Mouse (Mus musculus): ENCODE measurements around the gene Gm20431.

Gene Gm20431

DNA sequence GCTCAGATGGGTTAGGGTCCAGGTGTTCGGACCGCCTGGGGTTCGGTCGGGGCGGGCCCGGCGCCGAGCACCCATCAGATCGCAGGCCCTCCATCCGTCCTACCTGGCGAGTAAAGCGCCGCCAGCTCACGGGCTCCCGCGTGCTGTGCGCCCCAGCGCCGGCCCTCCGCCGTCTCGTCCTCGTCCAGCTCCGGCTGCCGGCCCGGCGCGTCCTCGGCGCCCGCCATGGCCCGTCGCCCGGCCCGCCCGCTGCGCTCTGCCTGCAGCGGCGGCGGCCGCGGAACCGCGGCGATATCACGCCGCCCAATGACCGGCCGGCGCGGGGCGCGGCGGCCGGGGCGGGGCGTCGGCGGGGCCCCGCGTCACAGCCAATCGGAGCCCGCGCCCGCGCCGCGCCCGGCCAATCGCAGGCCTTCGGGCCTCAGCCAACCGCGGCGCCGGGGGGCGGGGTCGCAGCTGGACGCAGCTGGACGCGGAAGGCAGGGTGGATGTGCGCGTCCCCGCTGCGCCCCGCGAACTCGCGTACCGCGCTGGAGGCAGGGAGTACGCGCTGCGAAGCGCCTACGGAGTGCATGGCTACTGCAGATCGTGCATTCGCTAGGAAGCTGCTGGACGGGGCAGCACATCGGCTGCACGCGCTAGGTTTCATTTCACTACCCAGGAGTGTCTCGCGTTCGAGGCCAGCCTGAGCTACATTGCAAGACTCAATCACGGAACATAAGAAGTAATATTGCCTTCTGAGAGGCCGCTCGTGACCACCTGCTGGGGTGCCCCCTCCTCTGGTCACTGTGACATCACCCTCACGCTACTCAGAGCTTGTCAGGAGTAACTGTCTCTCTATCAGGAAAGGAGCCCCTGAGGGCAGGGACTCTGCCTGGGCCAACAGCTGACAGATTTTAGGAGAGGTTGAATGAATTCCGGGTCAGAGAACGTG lies at the start of gene Gm20431:
TSS of gene Gm20431 (minus strand) at position 227 of the 934 bp plus-strand sequence.
- peak; percentile 90 for DNase-seq (ENCODE audit: low spot score)

DNA sequence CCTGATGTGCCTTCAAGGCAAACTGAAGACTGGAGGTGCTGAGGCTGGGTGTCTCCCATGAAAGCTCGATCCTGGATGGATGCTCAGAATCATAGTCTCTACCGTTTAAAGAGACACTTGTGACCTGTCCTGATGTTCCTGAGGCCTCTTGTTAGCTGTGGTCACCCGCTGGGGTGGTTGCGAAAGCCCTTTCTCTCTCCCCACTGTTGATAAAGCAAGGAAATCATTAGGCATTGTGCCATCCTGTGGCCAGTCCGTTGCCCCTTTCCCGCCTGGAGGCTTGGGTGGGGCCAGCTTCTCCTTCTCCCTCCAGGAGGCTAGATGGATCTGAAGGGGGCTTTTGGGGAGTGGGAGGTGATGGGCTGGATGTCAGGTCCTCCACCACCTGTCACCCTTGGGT lies 49.3 kb upstream of the Gm20431 start:
- no peak for DNase-seq (ENCODE audit: low spot score)

DNA sequence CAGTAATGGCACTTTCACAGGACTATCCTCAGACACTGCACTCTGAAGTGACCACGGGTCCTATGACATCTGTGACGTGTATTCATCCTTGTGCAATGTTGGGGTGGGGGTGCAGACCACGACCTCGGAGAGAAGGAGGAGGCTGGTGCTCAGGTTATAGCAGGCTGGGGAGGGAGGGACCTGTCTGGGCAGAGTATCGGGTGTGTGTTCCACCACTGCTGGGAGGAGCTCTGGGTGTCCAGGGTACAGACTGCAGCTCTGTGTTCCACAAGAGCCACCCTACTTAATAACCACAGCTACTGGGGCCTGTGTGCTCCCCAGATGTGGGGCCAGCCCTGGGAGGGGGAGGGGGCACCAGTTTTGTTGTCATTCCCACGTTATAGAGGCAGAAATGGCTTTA lies 48.7 kb upstream of the Gm20431 start:
- DNase-seq (ENCODE audit: low spot score): no peak

DNA sequence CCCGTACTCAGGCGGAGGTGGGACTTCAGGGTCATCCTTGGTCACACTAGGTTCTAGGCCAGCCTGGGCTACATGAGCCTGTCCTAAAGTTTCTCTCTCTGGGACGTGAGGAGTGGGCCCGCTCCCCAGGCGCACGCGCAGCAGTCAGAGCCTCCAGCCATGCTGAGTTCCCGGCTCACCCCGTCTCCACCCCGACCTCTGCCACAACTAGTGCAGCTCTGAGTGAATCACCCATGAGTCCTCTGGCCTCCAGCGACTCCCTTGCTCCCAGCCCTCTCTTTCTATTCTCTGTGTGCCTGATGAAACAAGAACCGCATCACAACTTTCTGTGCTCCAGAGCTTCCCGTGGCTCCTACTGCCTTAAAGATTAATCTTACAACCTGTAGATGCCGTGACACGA lies 47.1 kb upstream of the Gm20431 start:
- DNase-seq (ENCODE audit: low spot score): no peak

DNA sequence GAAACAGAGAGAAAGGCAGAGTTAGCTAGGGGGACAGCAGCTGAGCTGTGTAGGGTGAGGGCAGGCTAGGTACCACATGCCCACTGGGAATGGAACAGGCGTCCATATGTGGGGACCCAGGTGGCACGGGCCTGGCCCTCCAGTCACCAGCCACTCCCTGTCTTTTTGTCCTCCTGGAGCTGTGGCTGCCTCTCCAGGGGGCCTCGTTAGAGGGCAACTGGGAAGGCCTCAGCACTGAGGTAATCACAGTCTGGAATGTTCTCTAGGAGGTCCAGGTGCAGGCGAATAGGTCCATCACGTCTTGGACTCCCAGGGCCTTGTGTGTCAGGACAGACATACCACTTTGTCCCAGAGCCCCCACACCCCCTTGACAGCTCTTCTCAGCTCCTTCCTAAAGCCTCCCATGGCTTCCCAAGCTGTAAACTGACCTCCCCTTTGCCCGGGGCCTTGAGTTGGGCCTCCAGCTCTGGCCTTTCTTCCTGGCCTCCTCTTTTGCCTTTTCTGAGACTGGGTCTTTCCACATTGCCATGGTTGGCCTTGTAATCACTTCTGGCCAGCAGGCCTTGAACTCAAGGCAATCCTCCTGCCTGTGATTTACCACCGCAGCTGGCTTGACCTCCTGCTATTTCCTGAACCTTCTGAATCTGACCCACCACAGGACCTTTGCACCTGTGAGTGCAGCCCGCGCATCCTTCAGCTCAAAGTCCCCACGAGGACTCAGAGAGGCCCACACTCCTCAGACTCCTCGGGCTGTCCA lies 45.1 kb upstream of the Gm20431 start:
- DNase-seq (ENCODE audit: low spot score): no peak

DNA sequence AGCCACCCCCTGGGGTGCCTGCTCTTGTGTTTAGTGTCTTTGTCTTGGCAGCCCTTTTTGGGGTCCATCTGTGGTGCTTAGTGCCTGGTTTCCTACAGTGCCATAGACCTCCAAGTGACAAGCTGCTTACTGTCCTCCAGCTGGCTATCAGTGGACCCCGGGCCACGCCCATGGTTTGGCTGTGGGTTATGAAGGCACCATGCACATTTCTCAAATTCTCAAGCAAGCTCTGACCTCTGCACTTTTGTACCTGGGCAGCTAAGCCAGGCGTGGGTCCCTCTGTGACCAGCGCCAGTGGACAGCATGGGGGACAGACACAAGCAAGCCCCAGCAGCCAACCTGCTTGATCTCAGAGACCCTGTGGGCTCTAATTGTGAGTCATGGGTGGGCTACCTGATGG lies 43.1 kb upstream of the Gm20431 start:
- DNase-seq (ENCODE audit: low spot score): no peak

DNA sequence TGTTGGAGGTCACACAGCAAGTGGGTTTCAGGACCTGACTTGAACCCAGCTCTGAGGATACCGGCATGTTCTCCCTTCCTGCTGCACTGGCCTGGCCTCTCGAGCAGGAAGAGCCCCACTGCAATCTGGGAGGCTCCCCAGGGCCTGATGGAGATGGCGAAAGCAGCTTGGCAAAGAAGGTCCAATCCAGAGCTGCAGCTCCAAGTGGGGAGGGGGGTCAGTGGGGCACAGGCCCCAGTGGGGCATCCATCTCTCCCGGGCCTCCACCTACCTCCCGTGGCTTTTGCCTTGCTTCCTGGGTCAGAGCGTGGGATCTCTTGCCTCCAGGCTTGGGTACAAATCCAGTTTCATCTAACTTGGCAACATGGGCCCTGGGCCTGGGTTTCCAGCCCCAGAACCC lies 40.8 kb upstream of the Gm20431 start:
- no peak for DNase-seq (ENCODE audit: low spot score)

DNA sequence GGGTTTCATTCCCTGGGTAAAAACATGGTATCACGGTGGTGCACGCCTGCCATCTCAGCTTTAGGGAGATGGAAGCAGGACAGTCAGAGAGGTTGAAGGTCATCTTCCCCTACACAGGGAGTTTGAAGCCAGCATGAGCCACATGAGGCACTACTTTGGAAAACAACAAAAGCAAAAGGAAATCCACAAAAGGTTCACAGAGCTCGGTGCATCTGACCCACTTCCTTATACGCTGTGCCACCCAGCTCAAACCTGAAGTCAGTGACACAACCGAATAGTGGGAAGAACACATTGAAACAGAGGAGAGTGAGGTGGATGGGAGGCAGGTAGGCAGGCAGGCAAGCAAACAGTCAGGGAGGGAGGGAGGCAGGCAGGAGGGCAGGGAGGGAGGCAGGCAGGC lies 40.2 kb upstream of the Gm20431 start:
- no peak for DNase-seq (ENCODE audit: low spot score)

DNA sequence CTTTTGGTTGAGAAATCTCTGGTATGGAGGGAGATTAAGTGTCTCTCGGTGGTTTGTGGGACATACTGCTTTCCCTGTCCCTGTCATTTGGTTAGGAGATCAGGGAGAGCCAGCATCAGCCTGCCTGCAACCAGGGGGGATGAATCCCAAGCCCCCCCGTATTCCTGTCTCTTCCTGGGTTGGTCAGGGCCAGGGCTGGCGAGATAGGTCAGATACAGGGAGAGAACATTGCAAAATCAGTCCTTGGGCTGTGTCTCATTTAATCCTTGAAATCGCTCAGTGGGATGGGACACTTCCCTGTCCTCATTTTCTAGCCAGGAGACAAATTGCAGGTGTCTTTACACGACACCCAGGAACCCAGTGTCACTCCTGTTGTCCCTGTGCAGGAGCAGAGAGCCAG lies 38.7 kb upstream of the Gm20431 start:
- DNase-seq (ENCODE audit: low spot score): no peak

DNA sequence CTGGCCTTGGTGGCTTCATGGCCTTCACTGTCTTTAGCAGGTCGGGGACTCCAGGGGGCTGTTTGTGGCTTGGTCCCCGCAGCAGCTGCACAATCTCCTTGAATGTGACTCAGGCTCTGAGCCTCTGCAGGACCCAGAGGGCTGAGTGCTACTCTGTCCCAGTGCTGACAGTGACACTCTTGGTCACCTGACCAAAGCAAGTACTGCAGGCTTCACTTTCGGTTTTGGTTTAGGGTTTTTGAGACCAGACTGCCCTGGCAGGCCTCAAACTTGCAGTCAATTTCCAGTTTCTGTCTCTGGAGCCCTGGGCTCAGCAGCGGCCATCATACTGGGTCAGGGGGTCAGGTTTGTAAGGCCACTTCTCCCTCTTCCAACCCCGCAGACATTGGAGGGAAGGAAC lies 36.6 kb upstream of the Gm20431 start:
- DNase-seq (ENCODE audit: low spot score): no peak

DNA sequence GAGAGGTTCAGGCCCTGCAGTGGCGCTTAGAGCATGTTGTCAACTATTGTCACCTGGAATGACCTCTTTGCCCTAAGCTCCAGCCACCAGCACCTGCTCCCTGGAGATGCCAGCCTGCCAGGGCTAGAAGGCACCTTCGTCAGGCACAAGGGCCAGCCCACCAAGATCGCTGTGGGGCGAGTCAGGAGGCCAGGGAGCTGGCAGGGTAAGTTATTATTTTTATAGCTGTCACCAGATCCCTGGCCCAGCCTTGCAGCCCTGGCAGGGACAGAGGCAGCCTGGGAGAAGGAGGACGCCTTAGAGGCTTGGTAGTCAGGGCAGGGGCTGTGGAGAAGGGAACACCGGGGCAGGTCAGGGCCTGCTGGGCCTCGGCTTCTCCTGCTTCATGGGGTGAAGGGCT lies 34.8 kb upstream of the Gm20431 start:
- DNase-seq (ENCODE audit: low spot score): no peak

DNA sequence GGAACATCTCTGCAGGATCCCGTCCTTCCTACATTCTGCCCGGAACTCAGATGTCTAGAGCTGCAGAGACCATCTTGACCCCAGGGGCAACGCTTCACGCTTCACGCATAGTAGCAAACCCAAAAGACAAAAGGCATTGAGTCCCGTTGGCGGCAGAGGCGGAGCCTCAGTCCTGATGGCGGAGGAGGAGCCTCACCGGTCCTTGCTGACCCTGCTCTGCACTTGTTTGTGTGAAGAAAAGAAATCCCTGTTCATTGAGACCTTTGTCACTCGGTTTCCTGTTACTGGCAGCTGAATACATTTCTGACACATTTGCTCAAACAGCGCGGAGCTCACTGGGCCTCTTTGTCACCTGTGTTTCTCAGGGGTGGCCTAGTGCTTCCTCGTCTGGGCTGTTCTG lies 34.2 kb upstream of the Gm20431 start:
- DNase-seq (ENCODE audit: low spot score): no peak

DNA sequence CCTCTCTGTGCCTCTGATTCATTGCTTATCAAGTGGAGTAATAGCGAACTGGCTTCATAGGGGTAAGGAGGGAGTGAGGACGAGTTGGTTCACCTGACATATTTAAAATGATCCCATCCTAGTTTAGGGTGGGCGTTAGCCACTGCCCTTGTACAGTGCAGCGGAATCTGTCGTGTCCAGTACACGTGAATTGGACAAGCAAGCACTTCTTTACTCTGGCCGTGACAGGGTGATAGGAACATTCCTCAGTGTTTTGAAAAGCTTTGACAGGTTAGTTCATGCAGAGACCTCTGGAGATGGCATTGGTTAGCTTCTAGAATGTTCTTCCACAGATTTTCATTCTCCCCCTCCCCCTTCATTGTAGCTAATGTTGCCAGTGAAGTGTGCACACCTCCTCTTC lies 33.7 kb upstream of the Gm20431 start:
- DNase-seq (ENCODE audit: low spot score): no peak

DNA sequence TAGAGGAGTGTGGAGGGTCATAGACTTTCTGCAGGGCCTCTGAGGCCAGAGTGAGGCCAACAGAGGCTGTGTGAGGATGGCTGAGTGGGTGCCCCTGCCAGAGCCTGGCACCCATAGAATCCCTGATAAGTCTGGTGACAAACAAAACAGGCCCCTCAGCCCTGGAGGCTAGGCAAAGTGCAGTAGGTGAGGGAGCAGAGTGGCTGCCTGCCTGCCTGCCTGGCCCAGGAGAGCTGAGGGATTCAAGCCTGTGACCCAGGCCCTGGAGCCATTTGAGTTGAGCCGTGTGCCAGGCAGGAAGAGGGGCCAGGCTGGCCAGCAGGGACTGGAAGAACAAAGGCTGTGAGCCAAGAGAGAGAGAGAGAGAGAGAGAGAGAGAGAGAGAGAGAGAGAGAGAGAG lies 32.9 kb upstream of the Gm20431 start:
- DNase-seq (ENCODE audit: low spot score): no peak

DNA sequence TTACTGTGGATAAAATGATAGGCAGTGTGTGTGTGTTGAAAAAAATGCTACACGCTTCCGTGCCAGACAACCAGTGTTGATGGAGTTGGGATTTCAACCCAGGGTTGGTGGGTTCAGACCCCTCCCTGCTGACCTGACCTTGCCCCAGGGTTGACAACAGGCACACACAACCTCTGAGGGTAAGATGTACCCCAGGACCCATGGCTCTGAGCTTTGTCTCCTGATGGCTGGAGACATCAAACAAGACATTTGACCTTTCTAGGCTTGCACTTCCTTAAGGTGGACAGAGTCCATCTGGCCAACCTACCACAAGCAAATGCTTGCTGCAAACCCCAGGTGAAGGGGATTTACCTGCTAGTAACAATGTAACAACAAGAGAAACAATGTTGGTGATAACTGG lies 32.2 kb upstream of the Gm20431 start:
- DNase-seq (ENCODE audit: low spot score): no peak

DNA sequence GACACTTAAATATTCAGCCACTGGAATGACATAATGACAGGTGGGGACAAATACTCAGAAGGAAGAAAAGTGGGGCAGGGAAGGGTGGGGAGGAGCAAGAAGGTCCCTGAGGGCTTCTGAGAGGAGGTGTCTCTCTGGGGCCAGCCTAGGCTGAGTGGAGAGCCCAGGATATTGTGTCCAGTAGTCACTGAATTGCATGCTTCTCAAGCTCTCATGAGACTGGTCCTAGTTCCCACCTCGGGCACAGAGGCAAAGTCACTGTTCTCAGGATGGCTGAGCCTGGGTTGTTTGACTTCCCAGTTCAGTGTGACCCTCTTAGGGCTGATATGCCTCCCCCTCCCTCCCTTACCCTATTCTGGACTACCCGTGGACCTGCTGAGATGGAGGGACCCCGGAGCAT lies 31.5 kb upstream of the Gm20431 start:
- no peak for DNase-seq (ENCODE audit: low spot score)

DNA sequence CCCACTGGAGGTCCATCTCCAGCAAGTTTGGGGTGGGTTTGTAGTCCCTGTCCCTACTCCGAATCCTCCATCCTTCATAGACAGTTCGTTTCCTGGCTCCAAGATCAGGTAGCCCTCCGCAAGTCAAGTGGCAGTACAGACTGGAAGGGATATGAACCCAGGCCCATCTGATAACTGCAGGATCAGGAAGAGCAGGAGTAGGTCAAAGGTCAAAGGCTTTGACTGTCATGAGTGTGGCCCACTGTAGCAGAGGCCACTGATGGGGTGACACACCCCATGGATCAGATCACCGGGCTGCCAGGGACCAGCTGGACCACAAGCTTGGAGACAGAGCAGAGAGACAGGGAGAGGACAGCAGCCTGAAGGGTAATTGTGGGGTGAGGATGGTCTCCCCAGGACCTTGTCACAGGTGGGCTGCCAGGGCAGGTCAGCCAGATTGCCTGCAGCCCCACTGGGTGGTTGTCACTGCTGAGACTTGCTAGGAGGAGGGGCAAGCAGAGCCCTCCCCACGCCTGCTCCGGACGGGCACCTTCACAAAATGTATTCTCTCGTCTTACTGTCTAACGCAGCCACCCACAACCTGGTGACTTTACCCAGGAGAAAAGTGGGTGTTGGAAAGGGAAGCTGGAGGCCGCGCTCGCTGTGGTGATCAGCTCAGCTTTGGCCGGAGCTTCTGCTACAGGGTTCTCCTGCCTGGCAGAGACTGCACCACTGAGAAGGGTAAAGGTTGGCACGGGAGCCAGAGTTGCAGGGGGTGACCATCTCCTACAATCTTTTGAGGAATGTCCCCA lies 30.8 kb upstream of the Gm20431 start:
- no peak for DNase-seq (ENCODE audit: low spot score)

DNA sequence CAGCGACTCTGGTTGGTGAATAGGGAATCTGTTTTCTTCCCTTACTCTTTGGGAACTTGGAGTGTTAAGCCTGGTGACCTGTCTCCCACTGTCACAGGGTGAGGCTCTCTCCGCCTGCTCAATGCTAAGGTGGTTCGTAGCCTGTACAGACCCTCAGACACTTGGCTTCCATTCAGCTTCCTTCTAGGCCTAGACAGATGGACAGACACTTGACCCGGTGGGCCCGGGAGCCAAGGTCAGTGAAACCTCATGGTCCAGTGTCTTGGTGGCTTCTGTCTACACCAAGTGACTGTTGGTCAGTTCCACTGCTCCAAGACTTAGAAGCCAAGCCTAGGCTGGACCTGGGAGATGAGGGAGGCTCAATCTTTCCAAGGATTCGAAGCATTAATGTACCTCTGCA lies 30.1 kb upstream of the Gm20431 start:
- no peak for DNase-seq (ENCODE audit: low spot score)

DNA sequence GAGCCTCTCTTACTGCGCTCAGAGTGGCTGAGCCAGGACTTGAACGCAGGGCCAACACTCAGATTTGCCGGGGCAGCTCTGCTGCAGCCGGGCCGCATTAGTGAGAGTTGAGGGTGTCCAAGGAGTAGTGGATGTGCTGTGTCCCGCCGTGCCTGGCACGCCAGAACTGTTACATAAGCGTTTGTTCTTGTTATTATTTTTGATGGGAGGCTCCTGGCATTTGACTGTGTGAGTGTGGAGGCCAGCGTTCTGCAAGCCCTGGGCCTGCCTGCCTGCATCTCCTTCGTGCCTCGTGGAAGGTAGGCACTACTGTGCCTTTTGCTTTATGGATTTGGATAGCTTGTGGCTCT lies 29.6 kb upstream of the Gm20431 start:
- no peak for DNase-seq (ENCODE audit: low spot score)

DNA sequence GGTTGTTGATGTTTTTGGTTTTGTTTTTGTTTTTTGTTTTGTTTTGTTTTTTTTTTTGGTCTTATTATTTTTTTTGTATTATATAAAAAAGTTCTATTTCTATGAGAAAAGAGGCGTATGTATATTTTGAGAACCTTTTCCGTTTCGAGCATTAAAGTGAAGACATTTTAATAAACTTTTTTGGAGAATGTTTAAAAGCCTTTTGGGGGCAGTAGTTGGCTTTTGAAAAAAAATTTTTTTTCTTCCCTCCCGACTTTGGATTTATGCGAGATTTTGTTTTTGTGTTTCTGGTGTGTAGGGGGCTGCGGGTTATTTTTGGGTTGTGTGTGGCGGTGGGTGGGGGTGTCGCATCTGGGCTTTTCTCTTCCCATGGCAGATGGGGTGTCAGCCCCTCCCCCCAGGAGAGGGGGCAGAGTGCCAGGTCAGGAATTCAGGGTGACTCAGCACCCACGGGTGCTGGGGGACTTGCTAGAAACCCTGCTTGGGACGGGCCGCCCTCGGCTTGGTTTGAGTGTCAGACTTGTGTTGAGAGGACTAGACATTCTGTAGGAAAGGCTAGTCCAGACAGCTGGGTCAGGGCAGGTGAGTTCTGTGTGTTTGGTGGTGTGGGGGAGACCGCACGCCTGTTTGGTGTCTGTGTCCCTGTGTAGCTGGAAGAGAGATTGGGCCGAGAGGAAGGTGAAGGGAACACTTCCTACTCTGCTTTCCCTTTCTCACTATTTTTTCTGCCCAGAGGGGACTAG lies 29.1 kb upstream of the Gm20431 start:
- DNase-seq (ENCODE audit: low spot score): no peak

DNA sequence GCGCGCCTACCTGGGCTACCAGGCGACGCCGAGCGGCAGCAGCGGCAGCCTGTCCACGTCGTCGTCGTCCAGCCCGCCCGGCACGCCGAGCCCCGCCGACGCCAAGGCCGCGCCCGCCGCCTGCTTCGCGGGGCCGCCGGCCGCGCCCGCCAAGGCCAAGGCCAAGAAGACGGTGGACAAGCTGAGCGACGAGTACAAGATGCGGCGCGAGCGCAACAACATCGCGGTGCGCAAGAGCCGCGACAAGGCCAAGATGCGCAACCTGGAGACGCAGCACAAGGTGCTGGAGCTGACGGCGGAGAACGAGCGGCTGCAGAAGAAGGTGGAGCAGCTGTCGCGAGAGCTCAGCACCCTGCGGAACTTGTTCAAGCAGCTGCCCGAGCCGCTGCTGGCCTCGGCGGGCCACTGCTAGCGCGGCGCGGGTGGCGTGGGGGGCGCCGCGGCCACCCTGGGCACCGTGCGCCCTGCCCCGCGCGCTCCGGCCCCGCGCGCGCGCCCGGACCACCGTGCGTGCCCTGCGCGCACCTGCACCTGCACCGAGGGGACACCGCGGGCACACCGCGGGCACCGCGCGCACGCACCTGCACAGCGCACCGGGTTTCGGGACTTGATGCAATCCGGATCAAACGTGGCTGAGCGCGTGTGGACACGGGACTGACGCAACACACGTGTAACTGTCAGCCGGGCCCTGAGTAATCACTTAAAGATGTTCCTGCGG lies 28.4 kb upstream of the Gm20431 start, which contains the start of gene Tmem189:
TSS of gene Tmem189 (minus strand) at position 322 of the 718 bp plus-strand sequence.
- peak; percentile 64 for DNase-seq (ENCODE audit: low spot score)

Measured in testis, postnatal 14 days (tissue).